Mouse (Mus musculus) forebrain, embryonic 16.5 days (tissue): ENCODE measurements at regions not wholly inside any gene's neighbourhood (a gene's known extent, or its start where the extent isn't known, plus 50 kb on each side); places are given as distances from the start of the nearest gene placed in this dataset.

Experiments
- ATAC-seq: fragments of 200-750 bp; cut with Nextera tagmentation; 2 replicates; pipeline ENCODE4 v1.8.0; 2017; ENCODE audit warnings: mild to moderate bottlenecking, moderate library complexity
- H3K27ac ChIP-seq: fragments of 300-500 bp; sonication (generic); 2 replicates; pipeline ENCODE4 v1.5.1; 2014; ENCODE audit warnings: low read length, control low read depth
- H3K27me3 ChIP-seq: fragments of 300-500 bp; sonication (generic); replicated peaks from 2 replicates; pipeline ENCODE4 v1.6.1; 2014; ENCODE audit warnings: low read length; ENCODE audit not compliant: control insufficient read depth, insufficient read depth
- H3K36me3 ChIP-seq: fragments of 300-500 bp; sonication (generic); 2 replicates; pipeline ENCODE4 v1.6.1; 2014; ENCODE audit not compliant: control insufficient read depth, insufficient read depth
- H3K4me1 ChIP-seq: fragments of 300-500 bp; sonication (generic); replicated peaks from 2 replicates; pipeline ENCODE4 v1.6.1; 2014; ENCODE audit warnings: low read length; ENCODE audit not compliant: control insufficient read depth, insufficient read depth
- H3K4me2 ChIP-seq: fragments of 300-500 bp; sonication (generic); 2 replicates; pipeline ENCODE4 v1.6.1; 2014; ENCODE audit warnings: mild to moderate bottlenecking, low read length, control low read depth
- H3K4me3 ChIP-seq: fragments of 300-500 bp; sonication (generic); replicated peaks from 2 replicates; pipeline ENCODE4 v1.5.1; 2014; ENCODE audit warnings: mild to moderate bottlenecking, low read length, control low read depth
- H3K9ac ChIP-seq: fragments of 300-500 bp; sonication (generic); replicated peaks from 2 replicates; pipeline ENCODE4 v1.6.1; 2014; ENCODE audit warnings: low read depth, low read length, control low read depth
- H3K9me3 ChIP-seq: fragments of 300-500 bp; sonication (generic); 2 replicates; pipeline ENCODE4 v1.6.1; 2016; ENCODE audit warnings: low read length; ENCODE audit not compliant: control insufficient read depth
- WGBS: fragments of 180-500 bp; shearing (Covaris S2); extraction: QIAGEN DNeasy Blood & Tissue Kit; methylation state at CpG from one replicate; pipeline ENCODE4 v1.1.7; 2014; 5-methylcytosine and 5-hydroxymethylcytosine counted together

DNA sequence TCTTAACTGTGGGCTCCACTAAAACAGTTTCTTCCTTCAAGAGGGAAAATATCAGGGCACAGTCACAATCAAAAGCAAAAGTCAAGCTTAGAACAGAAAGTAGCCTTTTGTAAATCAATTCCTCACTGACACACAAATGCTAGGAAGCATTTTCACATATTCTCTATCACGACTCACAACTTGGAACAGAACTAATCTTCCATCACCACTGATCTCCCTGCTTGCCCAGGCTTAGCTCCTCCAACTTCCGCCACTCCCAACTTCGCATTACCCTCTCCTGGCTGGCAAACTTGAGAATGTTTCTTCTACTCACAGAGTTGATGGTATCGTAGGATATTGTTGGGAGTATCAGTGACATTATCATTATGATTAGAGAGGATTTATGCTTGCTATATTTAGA, 284.7 kb downstream of the Cdh11 start:
- Histone ChIP-seq H3K4me2 (no peak overlapping the region), H3K4me3 (no peak overlapping the region), H3K27me3 (0 out of 2 replicates have a peak, but pooled peaks cover 2% of the 10 kb centered on the region), H3K4me1 (peaks cover 3% of the 10 kb centered on the region; the same call in 1 of the 2 replicates), H3K36me3 (no peaks in the 10 kb centered on the region), H3K9ac (no peak overlapping the region), H3K27ac (no peak overlapping the region), H3K9me3 (no peaks in the 10 kb centered on the region)
- ATAC-seq, result no peak
- 86% methylated on average over 4 of the region's 4 CpGs for WGBS

- 0 out of 2 replicates have a peak, but pooled peaks cover 2% of the 10 kb centered on the region for H3K27me3 ChIP-seq
- no peak for ATAC-seq
- 88% methylated on average over 3 of the region's 3 CpGs for WGBS
These were observed 285.2 kb downstream of the Cdh11 start for GRCm38 (mm10) chr8:102500202-102500601.

GRCm38 (mm10) chr8:102499091-102499490, 286.4 kb downstream of the Cdh11 start:
- 0 out of 2 replicates have a peak, but pooled peaks have one; percentile 40 for ATAC-seq
- Histone ChIP-seq H3K27ac (no peak overlapping the region), H3K36me3 (no peaks in the 10 kb centered on the region), H3K4me2 (no peak overlapping the region), H3K9ac (no peak overlapping the region), H3K9me3 (no peaks in the 10 kb centered on the region), H3K27me3 (0 out of 2 replicates have a peak, but pooled peaks cover 2% of the 10 kb centered on the region), H3K4me1 (peaks cover 3% of the 10 kb centered on the region; the same call in 1 of the 2 replicates), H3K4me3 (no peak overlapping the region)
- 46% methylated on average over 4 of the region's 4 CpGs for WGBS

More at GRCm38 (mm10) chr8:102500202-102500601, 285.2 kb downstream of the Cdh11 start:
- Histone ChIP-seq H3K4me1 (peaks cover 3% of the 10 kb centered on the region; the same call in 1 of the 2 replicates), H3K27ac (no peak overlapping the region), H3K9ac (no peak overlapping the region), H3K4me3 (no peak overlapping the region), H3K36me3 (no peaks in the 10 kb centered on the region), H3K4me2 (no peak overlapping the region), H3K9me3 (no peaks in the 10 kb centered on the region)

DNA sequence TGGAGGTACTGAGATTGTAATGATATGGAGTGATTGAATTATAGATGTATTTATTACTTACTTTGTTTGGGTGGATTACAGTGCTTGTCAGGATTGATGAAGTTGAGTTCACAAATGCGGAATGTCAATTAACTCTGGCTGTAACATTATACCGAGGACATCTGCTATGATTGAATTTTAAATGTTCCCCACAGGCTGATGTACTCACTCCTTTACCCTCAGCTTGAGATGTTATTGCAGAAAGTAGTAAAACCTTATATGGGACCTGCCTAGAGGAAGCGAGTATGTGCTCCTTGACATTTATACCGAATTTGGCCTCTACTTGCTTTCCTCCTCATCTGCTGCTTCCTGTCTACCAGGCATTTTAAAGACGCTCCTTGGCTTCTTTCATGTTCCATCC, 288.3 kb downstream of the Cdh11 start:
- no peaks in the 10 kb centered on the region for H3K36me3 ChIP-seq
- H3K9me3 ChIP-seq, result no peaks in the 10 kb centered on the region
- WGBS, result 79% methylated on average over 5 of the region's 5 CpGs
- no peak overlapping the region for H3K4me2 ChIP-seq
- H3K4me1 ChIP-seq, result peaks cover 3% of the 10 kb centered on the region; the same call in 1 of the 2 replicates
- H3K4me3 ChIP-seq, result no peak overlapping the region
- no peak overlapping the region for H3K27ac ChIP-seq
- 0 out of 2 replicates have a peak, but pooled peaks have one; percentile 33 for ATAC-seq
- no peak overlapping the region for H3K9ac ChIP-seq
- H3K27me3 ChIP-seq, result no peaks in the 10 kb centered on the region

DNA sequence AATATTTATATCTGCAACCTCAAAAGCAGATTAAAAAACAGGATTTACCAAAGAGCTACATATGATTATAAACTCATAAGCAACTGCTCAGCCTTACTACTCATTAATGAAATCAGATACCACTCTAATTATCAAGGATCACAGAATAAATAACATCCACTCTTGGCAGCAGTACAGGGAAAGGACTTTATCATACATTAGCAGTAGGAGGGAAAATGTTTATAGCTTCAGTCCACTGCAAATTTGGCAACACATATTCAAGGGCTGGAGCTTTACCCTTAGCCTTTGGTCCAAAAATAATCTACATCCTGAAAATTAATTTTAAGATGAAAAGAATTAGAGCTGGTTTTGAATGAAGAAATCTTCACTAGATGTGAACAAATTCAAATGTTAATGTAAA, 288.7 kb downstream of the Cdh11 start:
- Histone ChIP-seq H3K27ac (no peak overlapping the region), H3K9ac (no peak overlapping the region), H3K4me1 (peaks cover 3% of the 10 kb centered on the region; the same call in 1 of the 2 replicates), H3K4me2 (no peak overlapping the region), H3K9me3 (no peaks in the 10 kb centered on the region), H3K36me3 (no peaks in the 10 kb centered on the region), H3K27me3 (no peaks in the 10 kb centered on the region), H3K4me3 (no peak overlapping the region)
- ATAC-seq, result no peak

- H3K4me3 ChIP-seq, result no peak overlapping the region
- no peak overlapping the region for H3K9ac ChIP-seq
- no peak overlapping the region for H3K4me2 ChIP-seq
- peaks cover 3% of the 10 kb centered on the region; the same call in 1 of the 2 replicates for H3K4me1 ChIP-seq
- 66% methylated on average over 1 of the region's 1 CpGs for WGBS
- no peaks in the 10 kb centered on the region for H3K36me3 ChIP-seq
- H3K9me3 ChIP-seq, result no peaks in the 10 kb centered on the region
- no peak for ATAC-seq
- H3K27me3 ChIP-seq, result no peaks in the 10 kb centered on the region
- H3K27ac ChIP-seq, result no peak overlapping the region
These were observed 289.4 kb downstream of the Cdh11 start for GRCm38 (mm10) chr8:102496021-102496420.

DNA sequence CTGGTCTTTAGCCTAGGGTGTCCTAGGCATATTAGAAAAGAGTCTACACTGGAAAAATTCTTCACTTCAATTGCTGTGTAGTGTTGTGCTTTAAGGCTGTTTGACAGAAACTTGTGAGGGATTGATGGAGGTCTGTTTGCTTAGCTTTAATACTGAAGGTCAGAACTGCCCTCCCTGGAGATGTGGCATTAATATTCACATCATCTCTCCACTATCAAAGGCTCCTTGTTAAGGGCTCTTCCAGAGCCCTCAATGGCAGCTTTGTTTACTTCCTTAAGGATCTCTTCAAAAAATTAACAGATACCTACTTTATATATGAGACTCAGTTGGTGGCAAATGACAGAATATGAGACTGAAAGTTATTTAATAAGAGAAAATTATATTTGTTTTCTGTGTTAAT, 294.4 kb downstream of the Cdh11 start:
- Histone ChIP-seq H3K36me3 (no peaks in the 10 kb centered on the region), H3K4me3 (no peak overlapping the region), H3K4me2 (no peak overlapping the region), H3K27ac (no peak overlapping the region), H3K9me3 (no peaks in the 10 kb centered on the region), H3K9ac (no peak overlapping the region), H3K27me3 (no peaks in the 10 kb centered on the region), H3K4me1 (no peaks in the 10 kb centered on the region)
- no peak for ATAC-seq

GRCm38 (mm10) chr8:102488284-102488683, 297.2 kb downstream of the Cdh11 start:
- 93% methylated on average over 1 of the region's 1 CpGs for WGBS
- H3K4me1 ChIP-seq, result no peaks in the 10 kb centered on the region
- no peaks in the 10 kb centered on the region for H3K27me3 ChIP-seq
- no peak overlapping the region for H3K9ac ChIP-seq
- H3K9me3 ChIP-seq, result no peaks in the 10 kb centered on the region
- H3K27ac ChIP-seq, result no peak overlapping the region
- no peaks in the 10 kb centered on the region for H3K36me3 ChIP-seq
- no peak overlapping the region for H3K4me2 ChIP-seq
- ATAC-seq, result no peak
- H3K4me3 ChIP-seq, result no peak overlapping the region

DNA sequence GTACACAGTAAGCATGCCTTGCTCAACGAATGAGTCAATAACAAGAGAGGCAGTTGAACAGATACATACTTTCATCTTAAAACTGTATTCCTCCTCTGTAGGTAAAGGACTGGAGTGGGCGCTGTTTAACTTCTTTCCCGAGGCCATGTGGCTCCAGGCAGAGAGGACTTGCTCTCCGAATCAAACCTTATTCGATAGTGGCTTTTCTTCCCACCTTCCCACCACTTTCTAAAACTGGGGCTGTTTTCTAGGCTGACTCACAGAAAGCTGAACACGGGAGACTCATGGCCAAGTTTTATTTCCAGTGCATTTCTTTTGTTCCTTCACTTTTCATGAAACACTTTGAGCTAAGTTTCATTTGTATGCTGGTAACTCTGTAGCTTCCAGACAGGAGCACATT, 297.6 kb downstream of the Cdh11 start:
- Histone ChIP-seq H3K36me3 (no peaks in the 10 kb centered on the region), H3K9me3 (no peaks in the 10 kb centered on the region), H3K27me3 (no peaks in the 10 kb centered on the region), H3K27ac (no peak overlapping the region), H3K4me3 (no peak overlapping the region), H3K4me1 (no peaks in the 10 kb centered on the region), H3K9ac (no peak overlapping the region), H3K4me2 (no peak overlapping the region)
- no peak for ATAC-seq
- WGBS, result 84% methylated on average over 6 of the region's 6 CpGs
